Mouse (Mus musculus): ENCODE measurements around the gene Mgst3.

GRCm38 (mm10) chr1:167374942-167375341 is 18.7 kb downstream of the Mgst3 start:
- TF ChIP-seq POLR2A (IDR thresholded peaks at IDR 0.05; ENCODE audit: borderline replicate concordance, insufficient read depth, low read length) (no peak), CTCF (IDR thresholded peaks at IDR 0.05; ENCODE audit: borderline replicate concordance, insufficient read depth, low read depth, low read length) (no peak)

Data from cerebellum, adult 2 months (tissue).